Mouse (Mus musculus) kidney, embryonic 16.5 days (tissue): ENCODE results near the gene Tmem91. TPM values are rescaled to one million over a fixed set of nuclear protein-coding genes. Genes with fewer than 3 reads are reported as not detected.

ENCODE experiments used
- ATAC-seq: fragments of 200-750 bp; cut with Nextera tagmentation; 2 replicates; pipeline ENCODE4 v1.8.0; 2017; ENCODE audit warnings: moderate TSS enrichment; ENCODE audit not compliant: low FRiP score, low TSS enrichment
- H3K27ac ChIP-seq: fragments of 300-500 bp; sonication (generic); 2 replicates; pipeline ENCODE4 v1.5.1; 2014; ENCODE audit warnings: low read length
- H3K27me3 ChIP-seq: fragments of 300-500 bp; sonication (generic); 2 replicates; pipeline ENCODE4 v1.6.1; 2014; ENCODE audit warnings: low read length, control low read depth, mixed read lengths; ENCODE audit not compliant: insufficient read depth
- H3K36me3 ChIP-seq: fragments of 300-500 bp; sonication (generic); 2 replicates; pipeline ENCODE4 v1.6.1; 2014; ENCODE audit warnings: low read length, control low read depth, mixed read lengths; ENCODE audit not compliant: insufficient read depth
- H3K4me1 ChIP-seq: fragments of 300-500 bp; sonication (generic); 2 replicates; pipeline ENCODE4 v1.6.1; 2014; ENCODE audit warnings: low read length, control low read depth, mixed read lengths; ENCODE audit not compliant: insufficient read depth
- H3K4me2 ChIP-seq: fragments of 300-500 bp; sonication (generic); replicated peaks from 2 replicates; pipeline ENCODE4 v1.6.1; 2014; ENCODE audit warnings: low read depth, low read length
- H3K4me3 ChIP-seq: fragments of 300-500 bp; sonication (generic); 2 replicates; pipeline ENCODE4 v1.5.1; 2014; ENCODE audit warnings: mild to moderate bottlenecking, low read length
- H3K9ac ChIP-seq: fragments of 300-500 bp; sonication (generic); replicated peaks from 2 replicates; pipeline ENCODE4 v1.6.1; 2014; ENCODE audit warnings: low read length
- H3K9me3 ChIP-seq: fragments of 300-500 bp; sonication (generic); 2 replicates; pipeline ENCODE4 v1.6.1; 2016; ENCODE audit warnings: low read length, control low read depth
- WGBS: fragments of 180-500 bp; shearing (Covaris S2); extraction: QIAGEN DNeasy Blood & Tissue Kit; methylation state at CpG from one replicate; pipeline ENCODE4 v1.1.7; 2014; 5-methylcytosine and 5-hydroxymethylcytosine counted together
- polyA plus RNA-seq: library from polyadenylated mRNA; unstranded; fragments of >200 nt; fragmentation: Nextera tagmentation; extraction: Ambion mirVana; gene quantifications from 2 replicates; pipeline ENCODE4 v1.2.1, GENCODE M21; 2015

Tmem91 gene
- polyA plus RNA-seq, 1 experiment from 2014 or later = 2.3 TPM

- Histone ChIP-seq H3K9ac (no peak overlapping the region), H3K27ac (no peak overlapping the region), H3K4me2 (no peak overlapping the region), H3K4me3 (no peak overlapping the region), H3K9me3 (no peaks in the 10 kb centered on the region), H3K4me1 (peaks cover 22% of the 10 kb centered on the region), H3K36me3 (peaks cover 45% of the 10 kb centered on the region), H3K27me3 (no peaks in the 10 kb centered on the region)
- 32% methylated on average over 7 of the region's 7 CpGs for WGBS
- no peak for ATAC-seq
Observed at GRCm38 (mm10) chr7:25711731-25712197, 36.8 kb upstream of the Tmem91 start.

- H3K27me3 ChIP-seq = no peaks in the 10 kb centered on the region
- H3K27ac ChIP-seq = no peak overlapping the region
- no peak for ATAC-seq
- no peak overlapping the region for H3K9ac ChIP-seq
- no peak overlapping the region for H3K4me3 ChIP-seq
- WGBS = 57% methylated on average over 5 of the region's 5 CpGs
- H3K36me3 ChIP-seq = peaks cover 41% of the 10 kb centered on the region
- H3K4me2 ChIP-seq = no peak overlapping the region
- no peaks in the 10 kb centered on the region for H3K9me3 ChIP-seq
- H3K4me1 ChIP-seq = peaks cover 28% of the 10 kb centered on the region
Observed at GRCm38 (mm10) chr7:25711165-25711564, 36.2 kb upstream of the Tmem91 start.

GRCm38 (mm10) chr7:25710519-25711130, 35.7 kb upstream of the Tmem91 start:
- peak overlapping the region; percentile 36; the same call in 1 of the 2 replicates for H3K27ac ChIP-seq
- peak overlapping the region; percentile 50; the same call in 1 of the 2 replicates for H3K9ac ChIP-seq
- H3K36me3 ChIP-seq = peaks cover 36% of the 10 kb centered on the region
- 11% methylated on average over 7 of the region's 7 CpGs for WGBS
- H3K9me3 ChIP-seq = no peaks in the 10 kb centered on the region
- 0 out of 2 replicates have a peak, but pooled peaks have one; percentile 14 for ATAC-seq
- 0 out of 2 replicates have a peak overlapping the region, but pooled peaks have one; percentile 11 for H3K4me2 ChIP-seq
- no peaks in the 10 kb centered on the region for H3K27me3 ChIP-seq
- H3K4me1 ChIP-seq = peaks cover 33% of the 10 kb centered on the region
- no peak overlapping the region for H3K4me3 ChIP-seq

GRCm38 (mm10) chr7:25709961-25710360, 35.0 kb upstream of the Tmem91 start:
- peak overlapping the region; percentile 50 for H3K9ac ChIP-seq
- 9% methylated on average over 12 of the region's 12 CpGs for WGBS
- peaks cover 36% of the 10 kb centered on the region for H3K4me1 ChIP-seq
- no peaks in the 10 kb centered on the region for H3K9me3 ChIP-seq
- 0 out of 2 replicates have a peak overlapping the region, but pooled peaks have one; percentile 3 for H3K4me2 ChIP-seq
- no peak overlapping the region for H3K4me3 ChIP-seq
- ATAC-seq = no peak
- H3K27me3 ChIP-seq = no peaks in the 10 kb centered on the region
- peaks cover 29% of the 10 kb centered on the region for H3K36me3 ChIP-seq
- no peak overlapping the region; the same call in 1 of the 2 replicates for H3K27ac ChIP-seq

GRCm38 (mm10) chr7:25707581-25708292, 32.8 kb upstream of the Tmem91 start:
- 23% methylated on average over 15 of the region's 15 CpGs for WGBS
- Histone ChIP-seq H3K36me3 (peaks cover 8% of the 10 kb centered on the region), H3K4me1 (peaks cover 40% of the 10 kb centered on the region), H3K4me3 (no peak overlapping the region), H3K9ac (0 out of 2 replicates have a peak overlapping the region, but pooled peaks have one; percentile 1), H3K4me2 (no peak overlapping the region), H3K27me3 (peaks cover 9% of the 10 kb centered on the region), H3K9me3 (no peaks in the 10 kb centered on the region), H3K27ac (peak overlapping the region; percentile 76)
- ATAC-seq = peak; percentile 32

- peaks cover 9% of the 10 kb centered on the region for H3K27me3 ChIP-seq
- ATAC-seq = no peak
- no peak overlapping the region for H3K4me2 ChIP-seq
- H3K4me3 ChIP-seq = no peak overlapping the region
- H3K36me3 ChIP-seq = peaks cover 11% of the 10 kb centered on the region
- 0 out of 2 replicates have a peak overlapping the region, but pooled peaks have one; percentile 6 for H3K9ac ChIP-seq
- peak overlapping the region; percentile 76 for H3K27ac ChIP-seq
- H3K9me3 ChIP-seq = peaks cover 5% of the 10 kb centered on the region; the same call in 1 of the 2 replicates
- 39% methylated on average over 7 of the region's 7 CpGs for WGBS
- H3K4me1 ChIP-seq = peaks cover 40% of the 10 kb centered on the region
Observed at GRCm38 (mm10) chr7:25706578-25707170, 31.7 kb upstream of the Tmem91 start.

GRCm38 (mm10) chr7:25705801-25706251, 30.9 kb upstream of the Tmem91 start:
- Histone ChIP-seq H3K4me1 (peaks cover 40% of the 10 kb centered on the region), H3K27ac (0 out of 2 replicates have a peak overlapping the region, but pooled peaks have one; percentile 36), H3K9ac (no peak overlapping the region), H3K4me2 (no peak overlapping the region), H3K36me3 (peaks cover 11% of the 10 kb centered on the region; the same call in 1 of the 2 replicates), H3K4me3 (no peak overlapping the region), H3K9me3 (peaks cover 5% of the 10 kb centered on the region; the same call in 1 of the 2 replicates), H3K27me3 (peaks cover 9% of the 10 kb centered on the region)
- WGBS = 61% methylated on average over 6 of the region's 6 CpGs
- no peak for ATAC-seq

GRCm38 (mm10) chr7:25704716-25705364, 29.9 kb upstream of the Tmem91 start:
- 9% methylated on average over 26 of the region's 37 CpGs for WGBS
- Histone ChIP-seq H3K36me3 (peaks cover 16% of the 10 kb centered on the region; the same call in 1 of the 2 replicates), H3K4me1 (peaks cover 31% of the 10 kb centered on the region), H3K4me2 (peak overlapping the region; percentile 56), H3K9ac (no peak overlapping the region), H3K27me3 (peaks cover 9% of the 10 kb centered on the region), H3K4me3 (peak overlapping the region; percentile 30), H3K9me3 (peaks cover 5% of the 10 kb centered on the region; the same call in 1 of the 2 replicates), H3K27ac (no peak overlapping the region)
- no peak for ATAC-seq

GRCm38 (mm10) chr7:25703793-25704494, 29.0 kb upstream of the Tmem91 start:
- Histone ChIP-seq H3K4me2 (no peak overlapping the region), H3K4me1 (peaks cover 30% of the 10 kb centered on the region), H3K36me3 (peaks cover 17% of the 10 kb centered on the region; the same call in 1 of the 2 replicates), H3K27me3 (peaks cover 9% of the 10 kb centered on the region), H3K9ac (no peak overlapping the region), H3K27ac (no peak overlapping the region), H3K4me3 (no peak overlapping the region), H3K9me3 (peaks cover 5% of the 10 kb centered on the region; the same call in 1 of the 2 replicates)
- ATAC-seq = no peak
- WGBS = 31% methylated on average over 10 of the region's 10 CpGs
